Mouse (Mus musculus) heart, adult 2 months (tissue): ENCODE measurements at regions not wholly inside any gene's neighbourhood (a gene's known extent, or its start where the extent isn't known, plus 50 kb on each side); places are given as distances from the start of the nearest gene placed in this dataset.

ENCODE experiments used
- CTCF ChIP-seq: fragments of 200-600 bp; IDR thresholded peaks from 2 replicates; pipeline ENCODE4 v1.8.1; 2022; ENCODE audit warnings: antibody characterized with exemption, mild to moderate bottlenecking, moderate library complexity
- EP300 ChIP-seq: fragments of 200-500 bp; IDR thresholded peaks from 2 replicates; pipeline ENCODE4 v1.6.1; 2011; ENCODE audit warnings: low read depth, low read length, control low read depth; ENCODE audit not compliant: insufficient read depth
- POLR2A ChIP-seq: fragments of 200-500 bp; IDR thresholded peaks from 2 replicates; pipeline ENCODE4 v1.6.1; 2011; ENCODE audit warnings: mild to moderate bottlenecking, low read depth, low read length, control low read depth; ENCODE audit not compliant: insufficient read depth

GRCm38 (mm10) chr4:154726636-154727045, 59.0 kb upstream of the Actrt2 start:
- TF ChIP-seq CTCF (no peak), POLR2A (no peak), EP300 (no peak)
